Mouse (Mus musculus) layer of hippocampus, adult 18-20 months (tissue): ENCODE results near the gene Kcmf1. TPM values are rescaled to one million over a fixed set of nuclear protein-coding genes. Genes with fewer than 3 reads are reported as not detected.

ENCODE experiments used
- DNase-seq, 2 experiments: peaks; one replicate each; pipeline ENCODE4 v3.0.0; 2022; ENCODE audit warnings: low spot score in 2 of 2
- long read RNA-seq: library from polyadenylated mRNA; stranded (forward); transcript quantifications from one replicate; pipeline ENCODE4 v2.0.0, GENCODE M21; 2021
- total RNA-seq, 2 experiments: library from RNA; stranded (reverse); gene quantifications; 2 replicates each; pipeline ENCODE4 v1.2.3; 2021

The Kcmf1 gene
- 10 to 100 TPM; 64.2 to 65.8 TPM for total RNA-seq
- long read RNA-seq, transcript Kcmf1-201 (7 exons, 3,251 nt), result major isoform, 49 of 61 reads
- long read RNA-seq, partial matches to known transcripts, result 9 of 61 reads
- long read RNA-seq, other reads (novel, unspliced or antisense), result 2 of 61 reads

- peak; percentile 49 to 65 for DNase-seq
These were observed at the start of gene Kcmf1 for GRCm38 (mm10) chr6:72899781-72900681. Gene Kcmf1, minus strand, starts transcription at chr6:72899979.

- peak; percentile 79 to 92 for DNase-seq
These were observed 49.5 kb upstream of the Kcmf1 start for GRCm38 (mm10) chr6:72949161-72949756.

- DNase-seq, result no peak
These were observed 48.6 kb upstream of the Kcmf1 start for GRCm38 (mm10) chr6:72948392-72948791.

GRCm38 (mm10) chr6:72947960-72948359 lies 48.2 kb upstream of the Kcmf1 start:
- no peak for DNase-seq

GRCm38 (mm10) chr6:72940493-72940892 lies 40.7 kb upstream of the Kcmf1 start:
- peak; percentile 52 to 91 for DNase-seq

- DNase-seq, result no peak
These were observed 38.1 kb upstream of the Kcmf1 start for GRCm38 (mm10) chr6:72937859-72938258.

- no peak for DNase-seq
These were observed 37.7 kb upstream of the Kcmf1 start for GRCm38 (mm10) chr6:72937430-72937829.

- DNase-seq, result no peak
These were observed 33.2 kb upstream of the Kcmf1 start for GRCm38 (mm10) chr6:72932955-72933354.

- DNase-seq, result no peak
These were observed 31.8 kb upstream of the Kcmf1 start for GRCm38 (mm10) chr6:72931533-72931932.

GRCm38 (mm10) chr6:72929795-72930398 lies 30.1 kb upstream of the Kcmf1 start:
- DNase-seq, result no peak

- DNase-seq, result no peak
These were observed 27.1 kb upstream of the Kcmf1 start for GRCm38 (mm10) chr6:72926755-72927482.

GRCm38 (mm10) chr6:72926031-72926430 lies 26.3 kb upstream of the Kcmf1 start:
- no peak for DNase-seq

- no peak for DNase-seq
These were observed 23.6 kb upstream of the Kcmf1 start for GRCm38 (mm10) chr6:72923381-72923780.

- DNase-seq, result no peak
These were observed 21.3 kb upstream of the Kcmf1 start for GRCm38 (mm10) chr6:72921081-72921480.

GRCm38 (mm10) chr6:72918510-72919033 lies 18.8 kb upstream of the Kcmf1 start:
- no peak for DNase-seq

- no peak for DNase-seq
These were observed 16.6 kb upstream of the Kcmf1 start for GRCm38 (mm10) chr6:72916330-72916729.

GRCm38 (mm10) chr6:72914087-72914749 lies 14.4 kb upstream of the Kcmf1 start:
- DNase-seq, result no peak

GRCm38 (mm10) chr6:72911261-72911660 lies 11.5 kb upstream of the Kcmf1 start:
- no peak for DNase-seq

GRCm38 (mm10) chr6:72902254-72902990 lies 2.6 kb upstream of the Kcmf1 start:
- no peak for DNase-seq

- no peak for DNase-seq
These were observed 1.2 kb upstream of the Kcmf1 start for GRCm38 (mm10) chr6:72900952-72901351.
